Mouse (Mus musculus) gastrocnemius, adult 8-10 months (tissue): ENCODE measurements at regions not wholly inside any gene's neighbourhood (a gene's known extent, or its start where the extent isn't known, plus 50 kb on each side); places are given as distances from the start of the nearest gene placed in this dataset.

Experiments used
- DNase-seq, 2 experiments: peaks; one replicate each; pipeline ENCODE4 v3.0.0; 2022; ENCODE audit warnings: low spot score in 2 of 2

DNA sequence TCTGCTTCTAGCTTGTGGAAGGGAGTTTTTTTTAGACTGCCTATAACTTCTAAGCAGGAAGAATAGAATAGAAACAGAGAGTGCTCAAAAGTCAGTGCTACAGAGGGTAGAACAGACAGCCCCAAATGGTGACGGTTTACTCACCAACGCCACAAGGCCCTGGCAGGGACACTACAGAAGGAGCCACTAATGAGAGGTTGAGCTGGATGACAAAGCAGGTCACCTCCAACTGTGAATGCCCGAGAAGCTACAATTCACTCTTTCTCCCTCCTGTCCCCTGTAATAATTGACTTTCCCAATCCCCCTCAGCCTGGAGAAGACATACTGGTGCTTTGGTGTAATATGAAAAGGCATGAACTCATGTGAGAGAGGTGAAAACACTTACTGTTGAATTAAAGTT lies 106.5 kb upstream of the Arl4c start:
- no peak for DNase-seq

- no peak for DNase-seq
These were observed 107.7 kb upstream of the Arl4c start for GRCm38 (mm10) chr1:88809756-88810155.

GRCm38 (mm10) chr1:88813200-88813599 lies 111.2 kb upstream of the Arl4c start:
- DNase-seq = no peak

DNA sequence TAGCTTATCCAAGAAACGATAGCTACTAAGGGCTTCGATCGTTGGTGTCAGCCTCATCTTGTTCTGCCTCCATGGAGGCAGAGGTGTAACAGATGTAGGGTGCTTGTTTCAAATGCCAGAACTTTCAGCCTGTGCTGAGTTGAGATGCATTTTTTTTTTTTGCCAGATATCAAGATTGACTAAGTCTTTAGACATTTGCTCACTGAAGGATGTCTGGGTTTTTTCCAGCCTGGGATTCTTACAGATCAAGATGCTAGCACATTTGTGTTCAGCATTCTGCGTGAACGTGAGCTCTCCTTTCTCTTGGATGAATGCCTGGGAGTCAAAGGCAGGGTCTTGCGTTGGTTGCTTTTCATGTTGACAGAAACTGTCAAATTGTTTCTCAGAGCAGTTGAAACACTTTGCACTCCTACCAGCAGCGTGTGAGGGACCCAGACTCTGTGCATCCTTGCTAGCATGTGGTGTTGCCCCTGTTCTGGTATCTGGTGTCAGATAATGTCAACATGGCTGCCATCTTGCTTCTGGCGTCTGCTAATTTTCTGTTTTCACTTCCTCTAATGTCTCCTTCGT lies 114.4 kb upstream of the Arl4c start:
- no peak for DNase-seq

GRCm38 (mm10) chr1:88825215-88825614 lies 123.2 kb upstream of the Arl4c start:
- DNase-seq = no peak

DNA sequence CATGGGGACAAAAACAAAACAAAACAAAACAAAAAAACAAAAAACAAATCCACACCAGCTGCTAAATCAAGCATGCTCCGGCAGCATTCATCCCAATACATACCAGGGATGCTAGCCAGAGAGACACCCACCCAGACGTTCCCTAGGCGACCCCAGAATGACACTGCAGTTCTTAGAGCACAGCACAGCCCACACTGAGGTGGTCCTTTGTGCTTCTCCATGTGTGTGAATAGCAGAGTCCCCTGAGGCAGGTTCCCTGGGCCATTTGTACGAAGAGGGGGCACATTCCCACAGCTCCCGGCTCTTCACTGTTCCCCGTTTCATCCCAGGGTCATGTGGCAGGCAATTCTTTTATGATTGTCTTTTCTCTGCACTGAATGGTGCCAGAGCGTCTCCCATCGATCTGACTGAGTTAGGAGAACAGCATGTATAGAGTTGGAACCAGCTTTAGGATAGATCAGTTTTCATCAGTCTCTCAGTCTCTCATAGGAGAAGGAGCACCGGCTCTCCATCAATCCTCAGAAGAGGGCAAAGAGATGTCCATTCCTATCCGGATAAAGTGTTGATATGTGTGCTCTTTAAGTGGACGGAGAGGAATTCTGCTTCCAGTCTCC lies 136.7 kb upstream of the Arl4c start:
- DNase-seq = no peak

GRCm38 (mm10) chr1:88839407-88839976 lies 137.5 kb upstream of the Arl4c start:
- DNase-seq = no peak

DNA sequence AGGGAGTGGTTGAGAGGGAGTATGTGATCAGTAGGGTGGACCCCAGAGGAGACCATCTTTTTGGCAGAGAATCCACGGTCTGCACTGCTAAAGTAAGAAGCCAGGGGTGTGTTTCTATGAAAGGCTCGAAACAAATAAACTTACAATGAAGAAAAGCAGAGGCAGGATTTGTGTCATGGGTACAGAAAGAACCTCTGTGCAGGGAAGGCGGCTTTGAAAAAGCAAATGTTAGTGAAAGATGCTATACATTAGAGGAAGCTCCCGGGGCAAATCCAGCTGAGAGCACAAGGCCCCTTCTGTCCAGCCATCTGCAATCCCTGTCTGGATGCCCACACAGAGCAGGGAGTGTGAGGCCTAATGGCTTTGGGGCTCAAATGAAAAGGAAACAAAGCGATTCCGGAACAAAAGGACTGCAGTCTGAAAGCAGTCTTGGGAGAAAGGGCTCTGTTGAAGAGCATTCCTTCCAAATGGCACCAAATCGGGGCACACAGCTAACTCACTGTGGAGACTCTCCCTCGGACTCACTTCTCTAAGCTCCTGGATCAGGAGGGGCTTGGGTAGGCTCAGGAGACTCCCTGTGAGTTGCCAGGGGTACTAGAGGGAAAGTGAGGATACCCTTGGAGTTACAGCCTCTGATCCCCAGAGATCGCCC lies 138.1 kb upstream of the Arl4c start:
- DNase-seq = no peak

- DNase-seq = no peak
These were observed 139.1 kb upstream of the Arl4c start for GRCm38 (mm10) chr1:88840991-88841592.

DNA sequence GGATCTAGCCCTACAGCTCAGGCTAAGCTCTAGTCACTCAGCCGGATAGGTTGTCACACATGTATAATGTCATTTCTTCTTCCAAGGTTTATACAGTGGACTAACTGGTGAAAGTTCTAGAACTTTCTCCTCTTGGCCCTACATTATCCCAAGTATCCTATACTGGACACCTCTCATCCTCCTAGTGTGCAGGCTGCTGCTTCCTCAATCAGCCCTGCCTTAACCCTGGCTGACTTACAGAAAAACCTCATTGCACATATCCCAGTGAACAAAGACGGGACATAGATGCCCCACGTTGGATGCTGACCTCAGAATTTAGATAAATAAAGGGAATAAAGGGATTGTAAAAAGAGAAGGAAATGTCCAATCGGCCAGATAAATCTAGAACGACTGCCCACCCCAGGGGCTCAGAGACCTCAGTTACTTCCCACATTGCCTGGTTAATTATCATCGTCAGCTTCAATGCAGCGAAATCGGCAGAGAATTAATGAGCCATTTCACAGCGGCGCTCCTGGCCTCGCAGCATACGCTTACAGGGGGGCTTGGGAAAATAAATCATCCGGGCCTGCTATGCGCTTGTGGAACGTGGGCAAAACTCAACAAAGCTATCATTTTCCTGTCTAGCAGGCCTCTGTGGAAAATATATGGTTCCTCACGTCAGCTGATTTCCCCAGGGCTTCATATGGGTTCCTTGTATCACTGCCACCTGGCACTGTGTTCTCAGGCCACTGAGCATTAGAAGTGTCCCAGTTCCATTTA lies 145.5 kb upstream of the Arl4c start:
- DNase-seq = no peak

GRCm38 (mm10) chr1:88848246-88848645 lies 146.2 kb upstream of the Arl4c start:
- no peak for DNase-seq

DNA sequence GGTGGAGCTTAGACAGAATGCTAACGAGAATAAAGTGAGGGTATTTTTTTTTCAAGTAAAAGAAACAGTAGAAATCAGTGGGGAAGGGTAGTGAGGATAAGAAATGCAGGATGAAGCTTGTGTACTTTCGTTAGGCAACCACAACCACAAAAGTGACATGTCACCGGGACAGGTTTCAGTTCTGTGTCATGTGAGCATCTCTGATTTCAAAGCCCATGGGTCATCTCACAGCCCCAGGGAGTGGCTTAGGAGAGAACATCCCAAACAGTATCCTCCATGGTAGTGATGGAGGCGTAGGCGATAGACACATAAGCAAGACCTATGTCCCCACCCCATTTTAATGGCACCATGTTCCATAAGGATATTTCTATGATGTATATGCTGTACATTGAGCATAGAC lies 147.4 kb upstream of the Arl4c start:
- no peak for DNase-seq

GRCm38 (mm10) chr1:88851931-88852330 lies 149.9 kb upstream of the Arl4c start:
- DNase-seq = no peak

- DNase-seq = no peak
These were observed 159.0 kb upstream of the Arl4c start for GRCm38 (mm10) chr1:88860871-88861589.

DNA sequence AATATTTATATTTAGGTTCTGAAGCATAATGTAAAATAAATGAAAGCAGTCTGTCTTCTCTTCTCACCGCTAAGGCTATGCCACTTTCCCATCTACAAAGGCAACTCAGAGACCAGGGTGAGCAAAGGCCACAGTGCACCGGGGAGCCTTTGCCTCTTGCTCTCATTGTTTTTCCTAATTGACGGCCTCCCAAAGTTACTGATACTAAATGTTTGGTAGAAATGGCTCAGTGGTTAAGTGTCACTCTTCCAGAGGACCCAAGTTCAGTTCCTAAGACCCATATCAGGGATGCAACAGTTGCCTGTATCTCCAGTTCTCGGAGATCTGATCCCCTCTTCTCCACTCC lies 159.5 kb upstream of the Arl4c start:
- DNase-seq = no peak

DNA sequence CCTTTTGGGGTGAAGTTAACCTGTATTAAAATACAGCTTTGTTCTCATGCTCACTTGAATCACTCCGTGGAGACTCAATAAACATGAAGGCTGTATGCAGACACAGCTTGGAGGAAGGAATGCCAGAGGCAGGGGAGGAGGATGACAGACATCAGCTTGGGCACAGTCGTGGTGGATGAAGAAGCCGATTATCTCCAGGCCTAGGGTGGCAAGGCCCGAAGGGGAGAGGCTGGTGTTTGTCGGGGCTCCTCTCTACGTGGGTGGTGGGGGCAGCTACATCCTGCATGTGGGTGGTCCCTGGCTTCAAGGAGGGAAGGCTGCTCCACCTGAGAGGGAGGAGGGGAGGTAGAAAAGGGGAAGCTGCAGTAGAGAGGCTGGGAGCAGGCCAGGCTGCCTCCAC lies 163.4 kb upstream of the Arl4c start:
- no peak for DNase-seq

GRCm38 (mm10) chr1:88866571-88866970 lies 164.6 kb upstream of the Arl4c start:
- DNase-seq = no peak

DNA sequence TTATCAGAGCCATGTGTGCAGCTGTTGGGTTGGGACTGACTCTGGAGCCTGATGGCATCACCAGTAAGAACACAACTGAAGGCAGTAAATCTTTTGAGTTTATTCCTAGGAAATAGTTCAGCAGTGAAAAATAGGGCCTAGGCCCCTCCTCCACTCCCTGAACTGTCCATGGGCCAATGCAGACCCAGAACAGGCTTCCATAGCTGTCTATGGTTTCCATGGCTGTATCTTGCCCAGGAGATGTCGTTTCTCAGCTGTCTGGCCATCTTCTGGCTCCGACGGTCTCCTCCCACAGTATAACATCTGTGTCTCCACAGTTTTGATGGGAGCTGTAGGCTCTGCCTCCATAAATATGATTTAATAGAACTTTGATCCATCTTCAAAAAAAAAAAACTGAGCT lies 165.1 kb upstream of the Arl4c start:
- no peak for DNase-seq

GRCm38 (mm10) chr1:88869885-88870284 lies 167.9 kb upstream of the Arl4c start:
- no peak for DNase-seq

DNA sequence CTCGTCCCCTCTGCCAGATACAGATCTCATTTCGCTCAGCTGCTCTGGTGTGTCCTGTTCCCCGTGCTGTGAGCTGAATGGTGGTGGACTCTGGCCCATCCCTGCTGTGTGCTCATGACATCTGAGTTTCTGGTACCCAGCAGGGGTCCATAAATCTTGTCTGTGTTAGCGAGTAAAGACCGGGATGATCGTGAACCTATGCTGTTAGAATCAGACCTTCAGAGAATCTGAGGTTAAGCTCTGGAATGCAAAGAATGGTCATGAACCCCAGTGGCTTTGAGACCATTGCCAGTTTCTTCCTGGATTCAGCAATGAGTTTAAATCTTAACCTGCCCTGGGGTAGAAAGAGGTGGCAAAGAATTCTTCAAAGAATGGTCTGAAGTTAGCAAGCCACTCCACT lies 173.3 kb upstream of the Arl4c start:
- DNase-seq = no peak

GRCm38 (mm10) chr1:88877441-88877840 lies 175.4 kb upstream of the Arl4c start:
- no peak for DNase-seq
